Mouse (Mus musculus) lung, postnatal 0 days (tissue): Measurements from ENCODE around the gene Fem1b. TPM values are rescaled to one million over a fixed set of nuclear protein-coding genes. Genes with fewer than 3 reads are reported as not detected.
A peak's percentile ranks its signal among the peaks of the same experiment; 100 is the strongest.

Source experiments
- ATAC-seq: fragments of 200-750 bp; cut with Nextera tagmentation; 2 replicates; pipeline ENCODE4 v1.8.0; 2017; ENCODE audit warnings: moderate library complexity
- DNase-seq: peaks from one replicate; pipeline ENCODE4 v3.0.0-alpha.2; 2016; ENCODE audit warnings: low spot score
- H3K27ac ChIP-seq: fragments of 300-500 bp; sonication (generic); 2 replicates; pipeline ENCODE4 v1.5.1; 2014; ENCODE audit warnings: antibody characterized with exemption, mild to moderate bottlenecking, low read length, mixed read lengths
- H3K27me3 ChIP-seq: fragments of 300-500 bp; sonication (generic); replicated peaks from 2 replicates; pipeline ENCODE4 v1.6.1; 2014; ENCODE audit warnings: low read length, mixed read lengths; ENCODE audit not compliant: insufficient read depth
- H3K36me3 ChIP-seq: fragments of 300-500 bp; sonication (generic); 2 replicates; pipeline ENCODE4 v1.6.1; 2014; ENCODE audit warnings: low read length, mixed read lengths; ENCODE audit not compliant: insufficient read depth
- H3K4me1 ChIP-seq: fragments of 300-500 bp; sonication (generic); 2 replicates; pipeline ENCODE4 v1.6.1; 2014; ENCODE audit warnings: antibody characterized with exemption, low read depth, low read length, mixed read lengths; ENCODE audit not compliant: insufficient read depth
- H3K4me2 ChIP-seq: fragments of 300-500 bp; sonication (generic); replicated peaks from 2 replicates; pipeline ENCODE4 v1.6.1; 2014; ENCODE audit warnings: low read depth, mild to moderate bottlenecking, low read length, moderate library complexity, mixed read lengths
- H3K4me3 ChIP-seq: fragments of 300-500 bp; sonication (generic); 2 replicates; pipeline ENCODE4 v1.5.1; 2014; ENCODE audit warnings: low read depth, low read length
- H3K9ac ChIP-seq: fragments of 300-500 bp; sonication (generic); replicated peaks from 2 replicates; pipeline ENCODE4 v1.6.1; 2014; ENCODE audit warnings: low read depth, mild to moderate bottlenecking
- H3K9me3 ChIP-seq: fragments of 300-500 bp; sonication (generic); 2 replicates; pipeline ENCODE4 v1.6.1; 2016; ENCODE audit warnings: low read length, mixed read lengths
- CTCF ChIP-seq: IDR thresholded peaks from 2 replicates; pipeline ENCODE4 v1.5.1; 2016; ENCODE audit warnings: antibody characterized with exemption, mild to moderate bottlenecking
- EP300 ChIP-seq: IDR thresholded peaks from 2 replicates; pipeline ENCODE4 v1.6.1; 2016; ENCODE audit warnings: antibody characterized with exemption, mild to moderate bottlenecking, control low read depth
- WGBS: fragments of 180-500 bp; shearing (Covaris S2); extraction: QIAGEN DNeasy Blood & Tissue Kit; methylation state at CpG from one replicate; pipeline ENCODE4 v1.1.7; 2014; 5-methylcytosine and 5-hydroxymethylcytosine counted together
- polyA plus RNA-seq: library from polyadenylated mRNA; unstranded; fragments of >200 nt; fragmentation: Nextera tagmentation; extraction: Ambion mirVana; gene quantifications from 2 replicates; pipeline ENCODE4 v1.2.1, GENCODE M21; 2015

Fem1b gene
- polyA plus RNA-seq, 1 experiment from 2014 or later: 9.2 TPM

GRCm38 (mm10) chr9:62829877-62830276, 18.1 kb upstream of the Fem1b start:
- Histone ChIP-seq H3K9ac (no peak overlapping the region), H3K27me3 (no peaks in the 10 kb centered on the region), H3K4me1 (peaks cover 8% of the 10 kb centered on the region; the same call in 1 of the 2 replicates), H3K9me3 (no peaks in the 10 kb centered on the region), H3K4me2 (no peak overlapping the region), H3K4me3 (no peak overlapping the region), H3K27ac (no peak overlapping the region), H3K36me3 (no peaks in the 10 kb centered on the region)
- TF ChIP-seq CTCF (no peak), EP300 (no peak)
- no peak for DNase-seq
- no peak for ATAC-seq
- WGBS: 80% methylated on average over 6 of the region's 6 CpGs

- Histone ChIP-seq H3K4me2 (peak overlapping the region; percentile 61), H3K36me3 (no peaks in the 10 kb centered on the region), H3K4me1 (peaks cover 8% of the 10 kb centered on the region; the same call in 1 of the 2 replicates), H3K4me3 (peak overlapping the region; percentile 30; the same call in 1 of the 2 replicates), H3K27me3 (no peaks in the 10 kb centered on the region), H3K9me3 (no peaks in the 10 kb centered on the region), H3K27ac (peak overlapping the region; percentile 51; the same call in 1 of the 2 replicates), H3K9ac (no peak overlapping the region)
- DNase-seq: peak; percentile 99
- peak; percentile 99 for ATAC-seq
- WGBS: under 1% methylated on average over 23 of the region's 23 CpGs
- TF ChIP-seq EP300 (peak; percentile 43; the same call in 1 of the 2 replicates), CTCF (peak; percentile 99)
Measured at GRCm38 (mm10) chr9:62828662-62829086, 16.9 kb upstream of the Fem1b start.

- H3K4me2 ChIP-seq: peak overlapping the region; percentile 61
- ATAC-seq: no peak
- TF ChIP-seq CTCF (peak; percentile 69), EP300 (peak; percentile 54)
- no peaks in the 10 kb centered on the region for H3K36me3 ChIP-seq
- H3K27me3 ChIP-seq: no peaks in the 10 kb centered on the region
- peak; percentile 86 for DNase-seq
- peak overlapping the region; percentile 51 for H3K27ac ChIP-seq
- WGBS: 5% methylated on average over 24 of the region's 24 CpGs
- peak overlapping the region; percentile 30 for H3K4me3 ChIP-seq
- H3K4me1 ChIP-seq: peaks cover 8% of the 10 kb centered on the region; the same call in 1 of the 2 replicates
- H3K9me3 ChIP-seq: no peaks in the 10 kb centered on the region
- H3K9ac ChIP-seq: no peak overlapping the region
Measured at GRCm38 (mm10) chr9:62827939-62828652, 16.4 kb upstream of the Fem1b start.

GRCm38 (mm10) chr9:62826456-62826855, 14.7 kb upstream of the Fem1b start:
- TF ChIP-seq CTCF: no peak
- TF ChIP-seq EP300: no peak
- WGBS: 16% methylated on average over 7 of the region's 7 CpGs
- Histone ChIP-seq H3K9ac (no peak overlapping the region), H3K36me3 (no peaks in the 10 kb centered on the region), H3K4me1 (peaks cover 8% of the 10 kb centered on the region; the same call in 1 of the 2 replicates), H3K4me3 (no peak overlapping the region), H3K4me2 (no peak overlapping the region), H3K9me3 (no peaks in the 10 kb centered on the region), H3K27ac (no peak overlapping the region), H3K27me3 (no peaks in the 10 kb centered on the region)
- DNase-seq (no peak), ATAC-seq (no peak)

GRCm38 (mm10) chr9:62825791-62826393, 14.2 kb upstream of the Fem1b start:
- Histone ChIP-seq H3K9ac (no peak overlapping the region), H3K9me3 (no peaks in the 10 kb centered on the region), H3K27ac (no peak overlapping the region), H3K4me1 (peaks cover 8% of the 10 kb centered on the region; the same call in 1 of the 2 replicates), H3K4me3 (no peak overlapping the region), H3K4me2 (no peak overlapping the region), H3K36me3 (no peaks in the 10 kb centered on the region), H3K27me3 (no peaks in the 10 kb centered on the region)
- WGBS: 15% methylated on average over 9 of the region's 9 CpGs
- TF ChIP-seq CTCF (no peak), EP300 (no peak)
- ATAC-seq: no peak
- DNase-seq: no peak

- H3K9ac ChIP-seq: no peak overlapping the region
- DNase-seq (no peak), ATAC-seq (no peak)
- no peaks in the 10 kb centered on the region for H3K9me3 ChIP-seq
- peaks cover 5% of the 10 kb centered on the region; the same call in 1 of the 2 replicates for H3K4me1 ChIP-seq
- H3K27me3 ChIP-seq: no peaks in the 10 kb centered on the region
- WGBS: 96% methylated on average over 7 of the region's 7 CpGs
- H3K4me2 ChIP-seq: no peak overlapping the region
- TF ChIP-seq CTCF (no peak), EP300 (no peak)
- H3K36me3 ChIP-seq: no peaks in the 10 kb centered on the region
- no peak overlapping the region for H3K27ac ChIP-seq
- no peak overlapping the region for H3K4me3 ChIP-seq
Measured at GRCm38 (mm10) chr9:62821811-62822210, 10.1 kb upstream of the Fem1b start.
